Mouse (Mus musculus): ENCODE measurements around the gene Trnau1ap. TPM values are rescaled to one million over a fixed set of nuclear protein-coding genes. Genes with fewer than 3 reads are reported as not detected.

Trnau1ap gene
- polyA plus RNA-seq, 1 experiment = 6.0 TPM

DNA sequence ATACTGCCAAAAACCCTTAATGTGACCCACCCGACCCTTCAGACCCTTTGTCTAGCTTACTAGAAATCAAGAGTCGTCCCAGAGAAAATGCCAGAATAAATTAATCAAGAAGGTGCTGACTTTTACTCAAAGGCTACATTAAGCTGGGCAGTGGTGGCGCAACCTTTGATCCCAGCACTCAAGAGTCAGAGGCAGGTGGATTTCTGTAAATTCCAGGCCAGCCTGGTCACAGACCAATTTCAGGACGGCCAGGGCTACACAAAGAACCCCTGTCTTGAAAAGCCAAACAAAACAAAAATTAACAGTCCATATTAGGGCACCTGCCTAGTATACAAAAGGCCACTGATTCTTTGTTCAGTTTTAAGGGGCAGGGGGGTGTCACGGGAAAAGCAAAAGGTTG, 2.9 kb downstream of the Trnau1ap start:
- Histone ChIP-seq H3K4me3 (ENCODE audit: control insufficient read depth, low read depth, low read length) (no peak overlapping the region), H3K36me3 (ENCODE audit: control insufficient read depth, insufficient read depth, low read length) (no peaks in the 10 kb centered on the region; the same call in 1 of the 2 replicates), H3K27ac (ENCODE audit: control insufficient read depth, insufficient read depth, low read depth, low read length) (no peak overlapping the region), H3K4me1 (ENCODE audit: control insufficient read depth, insufficient read depth, low read length) (peaks cover 3% of the 10 kb centered on the region), H3K27me3 (ENCODE audit: control insufficient read depth, insufficient read depth, low read length) (no peaks in the 10 kb centered on the region)
- no peak for TF ChIP-seq CTCF (IDR thresholded peaks at IDR 0.05; ENCODE audit: control insufficient read depth, insufficient read depth, insufficient replicate concordance, low read depth, low read length)
- no peak for TF ChIP-seq POLR2A (IDR thresholded peaks at IDR 0.05; ENCODE audit: control insufficient read depth, low read depth, low read length)

DNA sequence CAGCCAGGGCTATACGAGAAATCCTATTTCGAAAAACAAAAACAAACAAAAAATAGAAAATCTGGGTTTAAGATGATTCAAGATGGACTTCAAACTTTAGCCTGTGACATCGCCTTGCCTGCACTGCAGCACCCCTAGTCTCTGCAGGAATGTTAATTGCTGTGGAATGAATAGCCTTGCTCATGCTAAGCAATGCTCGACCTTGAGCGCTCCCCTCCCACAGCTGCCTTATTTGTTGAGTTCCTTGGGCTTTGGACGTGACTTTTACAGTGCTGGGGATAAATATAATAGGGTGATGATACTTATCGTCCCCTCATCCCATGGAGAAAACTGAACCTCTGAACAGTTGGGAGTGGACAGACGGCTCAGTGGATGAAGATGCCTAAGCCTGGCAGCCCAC, 13.6 kb downstream of the Trnau1ap start:
- H3K4me3 ChIP-seq (ENCODE audit: control insufficient read depth, low read depth, low read length) = no peak overlapping the region
- no peak overlapping the region for H3K27ac ChIP-seq (ENCODE audit: control insufficient read depth, insufficient read depth, low read depth, low read length)
- H3K4me1 ChIP-seq (ENCODE audit: control insufficient read depth, insufficient read depth, low read length) = no peaks in the 10 kb centered on the region
- TF ChIP-seq CTCF (IDR thresholded peaks at IDR 0.05; ENCODE audit: control insufficient read depth, insufficient read depth, insufficient replicate concordance, low read depth, low read length) (no peak), POLR2A (IDR thresholded peaks at IDR 0.05; ENCODE audit: control insufficient read depth, low read depth, low read length) (no peak)
- peaks cover 3% of the 10 kb centered on the region for H3K36me3 ChIP-seq (ENCODE audit: control insufficient read depth, insufficient read depth, low read length)
- no peaks in the 10 kb centered on the region for H3K27me3 ChIP-seq (ENCODE audit: control insufficient read depth, insufficient read depth, low read length)

GRCm38 (mm10) chr4:132312627-132313026, 16.7 kb downstream of the Trnau1ap start:
- Histone ChIP-seq H3K4me1 (ENCODE audit: control insufficient read depth, insufficient read depth, low read length) (peaks cover 2% of the 10 kb centered on the region; the same call in 1 of the 2 replicates), H3K27ac (ENCODE audit: control insufficient read depth, insufficient read depth, low read depth, low read length) (no peak overlapping the region), H3K27me3 (ENCODE audit: control insufficient read depth, insufficient read depth, low read length) (no peaks in the 10 kb centered on the region), H3K36me3 (ENCODE audit: control insufficient read depth, insufficient read depth, low read length) (peaks cover 3% of the 10 kb centered on the region), H3K4me3 (ENCODE audit: control insufficient read depth, low read depth, low read length) (no peak overlapping the region)
- no peak for TF ChIP-seq CTCF (IDR thresholded peaks at IDR 0.05; ENCODE audit: control insufficient read depth, insufficient read depth, insufficient replicate concordance, low read depth, low read length)
- TF ChIP-seq POLR2A (IDR thresholded peaks at IDR 0.05; ENCODE audit: control insufficient read depth, low read depth, low read length) = no peak

GRCm38 (mm10) chr4:132311801-132312200, 17.5 kb downstream of the Trnau1ap start:
- no peaks in the 10 kb centered on the region for H3K27me3 ChIP-seq (ENCODE audit: control insufficient read depth, insufficient read depth, low read length)
- H3K4me3 ChIP-seq (ENCODE audit: control insufficient read depth, low read depth, low read length) = no peak overlapping the region
- TF ChIP-seq POLR2A (IDR thresholded peaks at IDR 0.05; ENCODE audit: control insufficient read depth, low read depth, low read length) = no peak
- no peak for TF ChIP-seq CTCF (IDR thresholded peaks at IDR 0.05; ENCODE audit: control insufficient read depth, insufficient read depth, insufficient replicate concordance, low read depth, low read length)
- H3K36me3 ChIP-seq (ENCODE audit: control insufficient read depth, insufficient read depth, low read length) = peaks cover 3% of the 10 kb centered on the region
- H3K27ac ChIP-seq (ENCODE audit: control insufficient read depth, insufficient read depth, low read depth, low read length) = no peak overlapping the region
- peaks cover 2% of the 10 kb centered on the region; the same call in 1 of the 2 replicates for H3K4me1 ChIP-seq (ENCODE audit: control insufficient read depth, insufficient read depth, low read length)

- peaks cover 2% of the 10 kb centered on the region; the same call in 1 of the 2 replicates for H3K4me1 ChIP-seq (ENCODE audit: control insufficient read depth, insufficient read depth, low read length)
- H3K27ac ChIP-seq (ENCODE audit: control insufficient read depth, insufficient read depth, low read depth, low read length) = no peak overlapping the region
- peaks cover 3% of the 10 kb centered on the region for H3K36me3 ChIP-seq (ENCODE audit: control insufficient read depth, insufficient read depth, low read length)
- no peaks in the 10 kb centered on the region for H3K27me3 ChIP-seq (ENCODE audit: control insufficient read depth, insufficient read depth, low read length)
- no peak overlapping the region for H3K4me3 ChIP-seq (ENCODE audit: control insufficient read depth, low read depth, low read length)
- TF ChIP-seq CTCF (IDR thresholded peaks at IDR 0.05; ENCODE audit: control insufficient read depth, insufficient read depth, insufficient replicate concordance, low read depth, low read length) (no peak), POLR2A (IDR thresholded peaks at IDR 0.05; ENCODE audit: control insufficient read depth, low read depth, low read length) (no peak)
Observed at GRCm38 (mm10) chr4:132311209-132311608, 18.1 kb downstream of the Trnau1ap start.

GRCm38 (mm10) chr4:132309849-132310472, 19.4 kb downstream of the Trnau1ap start:
- no peaks in the 10 kb centered on the region for H3K27me3 ChIP-seq (ENCODE audit: control insufficient read depth, insufficient read depth, low read length)
- TF ChIP-seq POLR2A (IDR thresholded peaks at IDR 0.05; ENCODE audit: control insufficient read depth, low read depth, low read length) (no peak), CTCF (IDR thresholded peaks at IDR 0.05; ENCODE audit: control insufficient read depth, insufficient read depth, insufficient replicate concordance, low read depth, low read length) (no peak)
- H3K36me3 ChIP-seq (ENCODE audit: control insufficient read depth, insufficient read depth, low read length) = peaks cover 3% of the 10 kb centered on the region
- H3K4me1 ChIP-seq (ENCODE audit: control insufficient read depth, insufficient read depth, low read length) = peaks cover 2% of the 10 kb centered on the region; the same call in 1 of the 2 replicates
- H3K27ac ChIP-seq (ENCODE audit: control insufficient read depth, insufficient read depth, low read depth, low read length) = no peak overlapping the region
- H3K4me3 ChIP-seq (ENCODE audit: control insufficient read depth, low read depth, low read length) = no peak overlapping the region

DNA sequence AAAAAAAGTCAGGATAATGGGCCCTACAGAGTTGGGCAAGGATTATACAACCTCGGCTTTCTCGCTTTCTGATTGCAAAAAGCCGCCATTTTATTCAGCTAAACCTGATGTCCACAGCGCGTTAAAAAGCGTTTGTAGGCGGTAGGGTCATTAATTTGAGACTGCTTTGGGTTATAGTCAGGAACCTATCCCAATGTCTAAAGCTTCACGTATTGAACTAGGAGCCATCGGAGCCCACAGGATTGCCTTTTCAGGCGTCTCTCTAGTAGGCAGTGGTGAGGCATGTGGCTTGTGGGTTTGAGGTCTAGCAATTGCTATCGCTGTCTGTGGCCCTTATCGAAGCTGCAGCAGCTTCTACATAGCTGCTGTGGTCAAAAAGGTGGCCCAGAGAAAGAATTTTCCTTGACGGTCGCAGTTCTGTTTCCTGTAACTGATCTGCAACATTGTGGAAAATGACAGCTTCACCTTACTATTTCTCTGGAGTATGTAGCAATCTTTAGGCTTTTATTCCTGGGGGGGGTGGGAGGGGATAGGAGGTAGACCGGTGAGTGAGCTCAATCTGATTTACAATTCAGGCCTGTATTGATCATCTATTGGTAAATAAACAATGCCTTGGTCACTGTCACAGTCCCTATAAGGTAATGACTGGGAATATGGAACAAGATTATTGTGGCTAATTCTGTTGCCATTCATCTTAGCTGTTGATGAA, 20.0 kb downstream of the Trnau1ap start:
- peak overlapping the region; percentile 95 for H3K4me3 ChIP-seq (ENCODE audit: control insufficient read depth, low read depth, low read length)
- no peak for TF ChIP-seq CTCF (IDR thresholded peaks at IDR 0.05; ENCODE audit: control insufficient read depth, insufficient read depth, insufficient replicate concordance, low read depth, low read length)
- TF ChIP-seq POLR2A (IDR thresholded peaks at IDR 0.05; ENCODE audit: control insufficient read depth, low read depth, low read length) = no peak
- peaks cover 3% of the 10 kb centered on the region for H3K36me3 ChIP-seq (ENCODE audit: control insufficient read depth, insufficient read depth, low read length)
- peaks cover 2% of the 10 kb centered on the region; the same call in 1 of the 2 replicates for H3K4me1 ChIP-seq (ENCODE audit: control insufficient read depth, insufficient read depth, low read length)
- no peaks in the 10 kb centered on the region for H3K27me3 ChIP-seq (ENCODE audit: control insufficient read depth, insufficient read depth, low read length)
- peak overlapping the region; percentile 96 for H3K27ac ChIP-seq (ENCODE audit: control insufficient read depth, insufficient read depth, low read depth, low read length)
